Mouse (Mus musculus) frontal cortex, postnatal 14 days (tissue): ENCODE results near the gene Adamts16.

Experiments
- DNase-seq, 2 experiments: peaks; one replicate each; pipeline ENCODE4 v3.0.0; 2022; ENCODE audit warnings: low spot score in 2 of 2

The Adamts16 gene

DNA sequence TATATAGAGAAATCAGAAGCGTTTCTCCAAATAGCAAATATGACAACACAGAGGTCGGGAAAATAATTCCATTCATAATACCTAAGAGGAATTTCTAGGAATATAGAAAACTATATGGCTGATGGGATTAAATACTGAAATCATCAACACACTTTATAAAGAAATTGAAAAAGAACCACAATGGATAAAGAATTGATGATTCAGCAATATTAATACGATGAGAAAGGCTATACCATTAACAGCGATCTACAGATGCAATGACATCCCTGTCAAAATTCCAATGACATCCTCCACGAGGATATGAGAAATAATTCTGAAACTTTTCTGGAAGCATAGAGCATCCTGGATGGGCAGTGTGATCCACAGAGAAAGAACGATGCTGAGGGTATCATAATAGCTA, 76.9 kb downstream of the Adamts16 start:
- DNase-seq: no peak

DNA sequence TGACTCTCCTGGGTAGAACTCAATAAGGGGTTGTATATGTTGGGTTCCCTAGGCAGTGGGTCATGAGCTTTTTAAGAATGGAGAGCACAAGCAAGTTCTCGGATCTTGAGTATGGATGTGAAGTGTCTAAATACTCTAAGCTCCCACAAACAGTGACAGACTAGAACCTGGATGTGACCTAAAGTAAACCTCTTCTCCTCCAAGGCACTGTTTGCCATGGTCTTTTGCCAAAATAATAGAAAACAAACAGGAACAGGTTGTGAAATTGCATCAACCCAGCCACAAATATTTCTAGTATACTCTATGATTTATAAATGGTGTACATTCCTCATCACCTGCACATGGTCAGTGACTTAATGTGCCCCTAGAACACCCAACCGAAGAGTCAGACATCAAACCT, 79.0 kb downstream of the Adamts16 start:
- no peak for DNase-seq

DNA sequence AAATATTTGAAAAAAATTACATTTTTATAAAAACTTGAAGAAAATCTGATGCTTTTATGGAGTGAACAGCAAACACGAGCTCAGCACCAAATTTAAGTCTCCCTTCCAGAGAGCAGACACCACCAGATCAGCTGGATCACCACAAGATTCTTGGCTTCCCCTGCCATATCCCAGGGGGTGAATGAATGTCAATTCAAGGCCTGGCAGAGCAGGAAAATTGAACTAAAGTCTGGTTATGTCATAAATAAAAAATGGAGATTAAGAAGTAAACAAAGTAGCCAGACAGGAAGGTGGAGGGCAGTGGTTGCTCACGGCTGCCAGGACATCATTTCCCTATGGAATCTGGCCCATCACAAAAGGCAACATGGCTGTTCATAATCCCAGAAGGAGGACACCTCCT, 80.3 kb downstream of the Adamts16 start:
- no peak for DNase-seq

DNA sequence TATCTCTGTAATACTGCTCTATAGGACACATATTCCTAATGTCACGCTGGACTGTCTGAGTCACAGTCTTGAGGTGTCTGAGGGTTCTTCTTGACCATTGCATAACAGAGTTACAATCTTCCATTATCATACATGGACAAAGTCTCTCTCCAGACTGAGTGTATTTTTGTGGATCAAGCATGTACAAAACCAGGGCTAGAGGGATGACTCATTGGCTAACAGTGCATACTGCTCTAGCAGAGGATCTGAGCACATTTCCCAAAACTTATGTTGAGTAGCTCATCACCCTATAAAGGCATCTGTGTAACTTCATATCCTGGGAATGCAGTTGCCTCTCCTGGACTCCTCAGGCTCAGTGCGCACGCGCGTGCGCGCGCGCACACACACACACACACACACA, 81.4 kb downstream of the Adamts16 start:
- DNase-seq: no peak

DNA sequence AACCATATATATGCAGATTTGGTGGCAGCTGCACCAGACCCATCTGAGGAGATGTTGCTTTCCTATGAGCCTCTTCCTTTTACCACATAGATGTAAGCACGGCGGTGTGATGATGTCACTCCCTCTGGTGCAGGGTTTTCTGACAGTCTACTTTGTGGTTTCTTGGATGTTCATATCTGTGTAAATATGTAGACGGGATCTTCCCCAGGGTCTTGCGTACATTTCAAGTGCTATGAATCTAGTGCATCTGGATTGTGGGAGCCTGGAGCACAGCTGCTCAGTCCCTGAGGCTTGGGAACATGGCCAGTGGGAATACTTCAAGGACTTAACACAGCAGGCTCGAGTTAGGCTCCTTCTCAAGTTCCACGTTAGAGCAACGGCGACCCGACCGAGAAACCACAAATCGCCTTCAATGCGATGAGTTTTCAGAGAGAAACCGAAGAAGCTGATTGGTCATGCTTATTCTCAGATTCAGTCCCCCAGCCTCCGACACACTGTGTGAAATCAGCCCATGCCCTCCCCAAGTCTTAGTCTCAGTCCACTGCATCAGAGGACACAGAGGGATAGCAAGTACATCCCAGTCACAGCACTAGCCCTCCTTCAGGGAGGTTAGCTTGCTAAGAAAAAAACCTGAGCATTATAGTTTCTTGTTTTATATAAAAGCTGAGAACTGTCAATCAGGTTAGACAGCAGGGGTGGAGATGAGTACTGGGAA, 95.2 kb downstream of the Adamts16 start:
- DNase-seq: no peak

DNA sequence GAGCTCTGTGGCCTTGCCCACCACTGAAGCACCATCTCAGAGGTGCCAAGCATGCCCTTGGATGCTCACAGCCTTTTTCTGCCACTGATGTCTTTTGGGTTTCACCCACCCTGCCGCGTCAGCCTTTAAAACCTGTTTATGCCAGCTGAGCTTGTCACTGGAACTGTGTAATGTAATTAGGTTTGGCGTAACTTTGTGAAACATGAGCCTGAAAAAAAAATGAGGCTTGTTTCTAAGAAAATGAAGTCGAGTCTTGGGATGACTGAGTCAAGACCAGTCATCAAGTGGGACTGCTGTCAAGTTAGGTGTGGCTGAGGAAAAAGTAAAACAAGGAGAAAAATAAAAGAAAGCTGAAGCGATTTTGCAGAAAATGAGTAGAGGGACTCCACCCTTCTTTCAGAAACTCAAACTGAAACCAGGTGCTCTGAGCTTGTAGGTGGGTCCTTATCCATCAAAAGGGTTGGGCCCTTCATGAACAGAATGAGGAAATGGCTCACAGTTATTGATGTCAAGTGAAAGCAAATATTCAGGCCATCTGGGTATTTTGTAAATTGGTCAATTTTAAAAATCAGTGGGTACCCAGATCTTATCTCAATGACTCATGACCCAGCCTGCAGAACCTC, 97.1 kb downstream of the Adamts16 start:
- DNase-seq: no peak

DNA sequence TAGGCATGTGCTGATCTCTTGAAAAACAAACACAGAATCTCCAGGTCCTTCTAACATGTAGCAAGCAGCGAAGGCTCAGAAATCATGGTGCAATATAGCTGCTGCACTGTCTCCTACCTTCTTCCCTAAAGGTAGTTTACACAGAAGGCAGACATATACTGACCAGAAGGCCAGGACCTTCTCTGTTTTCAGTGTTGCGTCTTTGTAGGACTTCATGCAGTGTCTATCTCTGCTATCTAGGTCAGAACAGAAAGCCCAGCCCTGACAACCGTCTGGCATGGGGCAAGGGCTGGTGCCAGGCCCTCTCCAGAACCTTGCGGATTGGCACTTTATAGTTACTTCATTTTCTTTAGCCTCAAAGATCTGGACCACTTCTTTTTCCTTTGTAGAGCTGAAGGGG, 98.9 kb downstream of the Adamts16 start:
- DNase-seq: no peak

DNA sequence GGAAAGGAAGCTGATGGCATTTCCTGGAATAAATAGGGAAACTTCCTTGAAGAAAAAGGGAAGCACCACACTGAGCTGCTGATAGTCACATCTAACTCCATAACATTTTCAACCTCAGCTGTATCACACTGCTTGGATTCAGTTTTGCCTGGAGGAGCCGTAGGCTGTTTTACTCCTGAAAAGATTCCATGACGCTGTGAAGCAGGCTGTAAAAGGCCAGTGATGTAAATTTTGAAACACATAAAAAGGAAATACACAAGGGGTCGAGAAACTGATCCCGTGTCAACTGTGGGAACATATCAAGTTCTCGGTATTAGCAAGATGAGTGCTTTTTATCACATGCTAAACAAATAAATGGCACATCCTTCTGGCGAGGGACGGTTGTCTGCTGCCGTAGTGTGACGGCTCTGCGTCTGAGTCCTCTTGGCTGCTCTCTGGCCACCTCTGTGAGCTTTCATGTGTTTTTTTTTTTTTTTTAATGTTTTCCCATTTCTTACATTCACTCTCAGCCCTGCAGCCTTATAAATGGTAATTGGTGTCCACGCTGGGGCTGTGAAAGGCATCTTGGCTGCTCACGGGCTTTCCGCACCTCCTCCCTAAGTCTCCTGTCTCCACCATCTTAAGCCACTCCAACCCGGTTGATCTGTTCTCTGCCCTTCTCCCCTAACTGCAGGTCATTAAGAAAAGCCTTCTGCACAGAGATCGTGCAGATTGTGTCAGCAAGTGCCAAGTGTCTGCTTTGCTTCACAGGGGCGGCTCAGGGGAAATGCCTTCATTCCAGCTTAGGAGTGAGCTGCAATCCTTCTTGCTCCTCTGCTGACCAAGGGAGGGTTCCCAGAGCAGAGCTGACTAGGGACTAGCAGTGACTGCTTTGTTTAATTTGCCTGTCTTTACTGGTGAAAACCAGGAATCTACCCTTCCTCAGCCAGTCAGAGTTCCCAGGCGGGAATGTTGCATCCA, 101.0 kb downstream of the Adamts16 start:
- DNase-seq: no peak

DNA sequence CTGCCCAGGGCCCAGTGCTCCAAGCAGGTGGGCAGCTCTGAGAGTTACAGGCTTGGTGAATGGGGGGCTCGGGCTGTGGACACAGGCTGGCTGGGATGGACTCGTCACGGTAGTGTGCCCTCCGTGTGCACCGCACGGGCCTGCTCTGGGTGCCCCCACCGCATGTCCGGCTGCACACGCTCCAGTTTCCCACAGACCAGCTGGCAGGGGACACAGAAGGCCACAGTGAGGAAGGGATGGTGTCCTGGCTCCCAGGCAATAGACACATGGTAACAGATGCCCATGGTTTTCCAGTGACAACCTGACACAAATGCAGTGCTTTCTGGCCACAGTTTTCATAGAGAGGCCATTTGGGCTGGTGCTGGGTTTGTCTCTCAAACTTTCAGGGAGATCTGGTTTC, 102.8 kb downstream of the Adamts16 start:
- no peak for DNase-seq

DNA sequence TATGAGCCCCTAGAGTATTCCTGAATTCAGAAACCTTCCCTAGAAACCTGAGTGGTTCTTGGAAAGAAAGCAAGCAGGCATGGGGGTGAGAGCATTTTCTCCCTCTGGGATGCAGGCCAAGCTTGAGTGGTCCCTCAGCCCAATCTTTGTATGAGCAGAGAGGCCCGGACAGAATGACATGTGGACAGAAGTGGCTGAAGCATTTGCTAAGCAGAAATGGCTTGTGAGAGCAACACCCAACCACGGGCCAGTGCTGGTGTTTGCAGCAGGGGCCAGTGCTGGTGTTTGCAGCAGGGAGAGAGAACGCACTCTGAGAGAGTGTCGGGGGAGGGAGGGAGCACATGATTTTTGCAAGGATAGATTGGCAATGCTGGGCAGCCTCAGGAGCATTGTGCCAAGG, 105.2 kb downstream of the Adamts16 start:
- DNase-seq: no peak

DNA sequence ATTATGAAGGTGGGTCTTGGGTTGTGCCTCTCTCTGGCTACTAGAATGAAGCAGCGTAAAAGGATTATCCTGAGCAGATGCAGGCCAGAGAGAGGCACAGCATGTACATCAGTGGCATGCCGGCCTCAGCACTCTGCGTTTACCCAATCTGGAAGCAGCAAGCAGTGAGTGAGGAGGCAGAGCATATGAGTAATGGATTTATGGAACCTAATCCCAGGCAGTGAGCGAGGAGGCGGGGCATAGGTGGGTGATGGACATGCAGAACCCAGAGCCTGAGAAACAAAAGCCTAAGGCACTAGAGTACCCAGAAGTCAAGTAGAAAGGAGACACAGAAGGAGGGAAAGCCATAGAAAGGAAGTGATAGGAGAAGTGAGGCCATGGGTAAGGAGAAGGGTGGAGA, 107.0 kb downstream of the Adamts16 start:
- DNase-seq: no peak

DNA sequence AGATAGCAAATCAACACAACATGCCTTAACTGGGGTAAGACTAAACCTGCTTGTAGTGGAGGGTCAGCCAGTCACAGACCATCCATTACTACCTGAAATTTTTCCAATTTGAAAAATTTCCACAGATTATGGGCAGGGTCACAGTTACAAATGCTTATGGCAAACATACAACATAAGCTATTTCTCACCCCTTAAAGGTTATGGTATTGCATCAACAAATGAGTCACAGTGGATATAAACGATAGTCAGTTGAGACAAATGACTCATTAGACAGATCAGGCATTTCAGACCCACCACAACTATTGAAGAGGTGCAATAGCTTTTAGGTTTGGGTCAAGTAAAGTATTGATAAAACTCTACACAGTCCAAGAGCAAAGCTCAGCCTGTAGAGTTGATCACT, 107.7 kb downstream of the Adamts16 start:
- no peak for DNase-seq

DNA sequence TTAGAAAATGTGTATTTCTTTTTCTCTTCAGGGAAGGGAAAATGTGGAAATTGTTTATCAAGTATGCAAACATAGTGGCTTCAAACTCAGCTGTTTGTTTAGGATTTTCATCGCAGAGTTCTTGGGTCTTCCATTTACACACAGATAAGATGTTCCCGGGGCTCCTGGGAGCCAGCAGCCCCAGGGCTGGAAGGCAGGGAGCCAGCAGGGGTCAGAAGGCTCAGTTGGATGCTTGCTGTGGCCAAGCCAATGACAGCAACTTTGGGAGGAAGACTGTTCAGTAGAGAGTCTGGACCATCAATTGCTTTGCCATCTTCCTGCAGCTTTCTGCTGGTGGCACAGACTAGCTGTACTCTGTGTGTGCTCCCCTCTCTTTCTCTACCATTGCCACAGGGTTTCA, 108.4 kb downstream of the Adamts16 start:
- DNase-seq: no peak

DNA sequence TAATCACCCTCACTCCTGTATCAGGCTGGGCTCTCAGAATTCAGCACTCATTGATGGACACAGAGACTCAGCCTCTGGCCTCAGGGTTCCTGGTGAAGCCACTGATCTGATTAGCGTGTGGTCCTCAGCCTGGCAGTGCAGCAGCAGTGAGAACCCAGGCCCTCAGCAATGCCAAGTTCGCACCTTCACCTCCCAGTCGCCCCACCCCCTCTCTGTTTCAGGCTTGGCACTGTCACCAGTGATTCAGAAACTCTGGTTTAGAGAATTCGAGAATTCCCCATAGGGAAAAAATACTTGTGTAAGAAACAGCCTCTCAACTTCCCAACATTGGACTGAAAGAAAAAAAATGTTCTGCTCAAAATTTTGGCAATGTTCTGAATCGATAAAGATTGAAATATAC, 108.8 kb downstream of the Adamts16 start:
- DNase-seq: no peak

DNA sequence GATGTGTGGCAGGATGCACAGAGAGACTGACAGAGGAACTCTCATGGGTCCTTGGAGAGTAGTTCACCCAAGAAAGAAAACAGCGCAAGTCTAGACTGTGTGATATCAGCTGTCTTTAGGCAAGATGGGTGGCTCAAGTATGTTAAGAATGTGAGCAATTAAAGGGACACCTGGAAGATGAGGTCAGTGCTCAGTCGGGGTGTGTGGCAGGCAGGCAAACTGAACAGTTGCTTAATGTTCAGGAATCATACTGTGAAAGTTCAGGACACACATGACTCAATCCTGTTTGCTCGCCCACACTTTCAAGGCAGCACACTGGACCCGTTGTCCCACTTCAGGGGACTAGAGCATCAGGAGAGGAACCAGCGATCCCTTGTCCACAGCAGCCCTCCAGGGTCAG, 110.3 kb downstream of the Adamts16 start:
- no peak for DNase-seq

DNA sequence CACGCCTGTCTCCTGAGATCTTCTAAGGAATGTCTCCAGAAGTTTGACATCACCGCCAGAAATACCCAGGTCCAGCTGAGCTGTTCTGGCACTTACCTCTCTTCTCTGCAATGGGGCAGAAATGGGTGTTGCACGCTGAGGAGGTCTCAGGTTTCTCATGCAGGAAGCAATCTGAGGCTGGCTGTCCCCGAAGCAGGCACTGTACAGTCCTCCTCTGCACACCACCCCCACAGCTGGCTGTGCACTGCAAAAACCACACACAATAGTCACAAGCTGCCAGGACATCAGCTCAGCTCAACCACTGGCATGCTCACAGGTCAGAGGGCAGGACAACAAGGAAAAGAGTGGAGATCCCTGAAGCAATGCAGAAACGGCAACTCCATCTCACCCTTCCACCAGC, 111.6 kb downstream of the Adamts16 start:
- no peak for DNase-seq

DNA sequence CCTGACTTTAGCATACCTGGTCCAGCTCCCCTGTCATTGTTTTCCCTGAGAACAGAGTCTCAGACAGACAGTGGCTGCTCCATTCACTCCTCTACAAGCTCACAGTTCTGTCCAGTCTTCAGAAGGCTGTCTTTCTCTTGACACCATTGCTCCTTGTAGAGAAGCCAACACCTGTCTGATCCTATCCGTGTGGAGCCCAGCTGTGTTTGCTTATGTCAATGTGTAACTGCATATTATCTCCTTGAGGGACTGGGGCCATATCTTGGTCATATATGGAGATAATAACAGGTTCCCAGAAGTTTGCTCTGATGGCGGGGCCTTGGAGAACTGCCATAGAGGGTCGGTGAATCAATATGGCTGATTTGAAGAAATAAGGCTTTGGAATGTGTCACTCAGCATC, 115.4 kb downstream of the Adamts16 start:
- DNase-seq: no peak

DNA sequence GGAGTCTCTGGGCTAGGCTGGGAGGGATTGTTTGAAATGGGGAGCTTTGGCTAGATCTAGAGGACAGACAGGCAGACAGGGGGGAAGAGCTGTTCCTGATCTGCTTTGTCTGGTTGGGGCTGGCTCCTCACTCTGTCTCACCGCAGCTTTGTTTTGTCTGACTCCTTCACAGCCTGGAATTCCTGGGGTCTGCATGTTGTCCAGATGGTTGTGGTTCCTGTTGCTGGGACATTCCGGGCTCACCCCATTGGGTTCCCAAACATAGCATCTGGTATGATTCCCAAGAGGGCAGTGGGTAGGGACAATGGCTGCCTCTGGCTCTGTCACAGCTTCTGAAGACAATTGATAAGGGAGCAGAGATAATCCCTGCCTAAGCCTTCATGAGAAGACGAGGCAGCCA, 117.0 kb downstream of the Adamts16 start:
- no peak for DNase-seq

DNA sequence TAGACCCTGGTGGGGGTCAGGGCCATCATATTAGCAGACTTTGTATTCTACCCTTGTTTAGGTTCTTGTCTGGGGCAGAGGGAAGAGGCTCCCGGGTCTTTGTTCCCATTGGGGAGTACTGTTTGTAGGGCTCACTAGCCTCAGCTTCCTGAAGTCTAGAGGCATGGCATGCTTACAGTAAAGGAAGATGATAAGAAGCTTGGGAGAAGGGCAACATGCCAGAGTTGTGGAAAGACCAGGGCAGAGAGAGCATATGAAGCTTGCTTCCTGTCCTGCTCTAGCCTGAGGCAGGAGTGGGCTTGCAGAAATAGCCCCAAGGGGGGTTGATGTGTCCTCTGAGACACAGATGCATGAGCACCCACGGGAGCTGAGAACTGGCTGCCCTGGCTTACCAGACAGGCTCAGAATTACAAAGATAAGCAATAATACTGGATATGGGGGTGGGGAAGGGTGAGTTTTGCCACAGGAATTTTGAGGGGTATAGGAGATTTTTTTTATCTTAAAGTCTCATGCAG, 117.4 kb downstream of the Adamts16 start:
- DNase-seq: no peak

DNA sequence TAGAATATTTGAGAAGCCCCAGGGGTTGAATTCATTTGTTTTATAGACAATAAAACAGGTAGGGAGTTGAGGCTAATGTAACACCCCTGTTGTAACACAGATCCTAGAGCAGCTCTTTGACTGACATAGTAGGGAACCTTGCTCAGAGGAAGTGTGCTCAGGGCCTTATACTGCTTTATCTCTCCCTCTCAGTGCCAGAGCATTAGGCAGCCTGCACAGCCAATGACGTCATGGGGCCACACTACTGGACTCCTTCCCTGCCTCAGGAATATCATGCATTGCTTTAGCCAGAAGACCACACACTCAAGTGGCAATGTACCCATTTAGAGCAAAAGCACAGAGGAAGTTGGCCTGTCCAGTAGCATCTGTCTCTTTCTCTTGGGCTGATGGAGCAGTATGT, 121.6 kb downstream of the Adamts16 start:
- DNase-seq: no peak

DNA sequence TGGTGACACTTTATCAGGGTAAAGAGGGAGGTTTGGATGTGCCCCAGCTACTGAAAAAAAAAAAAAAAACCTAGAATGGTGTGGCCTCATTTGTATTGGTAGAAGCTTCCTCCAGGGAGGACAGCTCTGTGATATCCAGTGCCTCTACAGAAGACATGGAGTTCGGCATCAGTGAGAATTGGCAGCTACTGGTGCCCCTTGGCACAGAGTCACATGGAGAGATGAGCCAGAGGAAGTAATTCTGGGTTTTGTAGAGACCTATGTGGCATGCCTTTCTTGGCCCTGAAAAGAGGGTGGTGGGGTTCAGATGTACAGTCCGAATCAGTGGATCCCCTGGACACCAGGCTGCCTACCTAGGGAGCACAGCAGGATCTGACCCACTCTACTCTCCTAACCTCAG, 122.8 kb downstream of the Adamts16 start:
- DNase-seq: no peak

DNA sequence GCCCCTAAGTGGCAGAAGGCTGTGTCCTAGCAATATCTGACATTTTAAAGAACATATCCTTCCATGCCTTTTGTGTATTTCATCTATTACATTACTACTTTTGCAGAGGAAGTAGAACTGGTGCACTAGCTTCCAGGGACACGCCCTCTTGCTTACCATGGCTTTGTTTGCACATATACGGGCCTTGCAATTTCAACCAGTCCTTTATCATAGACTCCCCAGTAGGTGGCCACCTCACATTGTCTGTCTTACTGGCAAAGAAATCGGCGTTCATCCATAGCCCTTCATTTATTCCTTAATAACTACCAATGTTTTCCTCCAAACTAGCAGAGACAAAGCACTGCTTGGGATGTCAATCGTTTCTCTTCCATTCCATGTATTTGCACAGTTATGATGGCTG, 125.6 kb downstream of the Adamts16 start:
- DNase-seq: no peak
